Mouse (Mus musculus) embryo, embryonic 10 days (tissue): ENCODE measurements around the gene Dlx3.
A peak's percentile ranks its signal among the peaks of the same experiment; 100 is the strongest.

ENCODE experiments used
- DNase-seq: peaks from one replicate; pipeline ENCODE4 v3.0.0-alpha.2; 2015; ENCODE audit warnings: low spot score

The Dlx3 gene

GRCm38 (mm10) chr11:95157356-95157755 is 37.4 kb downstream of the Dlx3 start:
- DNase-seq, result no peak

- DNase-seq, result no peak
These were observed 38.0 kb downstream of the Dlx3 start for GRCm38 (mm10) chr11:95157872-95158271.

- no peak for DNase-seq
These were observed 39.9 kb downstream of the Dlx3 start for GRCm38 (mm10) chr11:95159763-95160371.

- no peak for DNase-seq
These were observed 40.8 kb downstream of the Dlx3 start for GRCm38 (mm10) chr11:95160693-95161092.

- no peak for DNase-seq
These were observed 41.8 kb downstream of the Dlx3 start for GRCm38 (mm10) chr11:95161708-95162107.

GRCm38 (mm10) chr11:95165857-95166256 is 45.9 kb downstream of the Dlx3 start:
- peak; percentile 32 for DNase-seq
